Mouse (Mus musculus) cortical plate, adult 2 months (tissue): ENCODE measurements around the gene Myf5.

Experiments
- CTCF ChIP-seq: fragments of 200-500 bp; IDR thresholded peaks from 2 replicates; pipeline ENCODE4 v1.5.1; 2011; ENCODE audit warnings: mild to moderate bottlenecking, control low read depth, low read length; ENCODE audit not compliant: insufficient read depth; ENCODE audit errors: extremely low read depth
- POLR2A ChIP-seq: fragments of 200-500 bp; IDR thresholded peaks from 2 replicates; pipeline ENCODE4 v1.6.1; 2011; ENCODE audit warnings: mild to moderate bottlenecking, low read length, control low read depth; ENCODE audit not compliant: insufficient read depth; ENCODE audit errors: extremely low read depth

DNA sequence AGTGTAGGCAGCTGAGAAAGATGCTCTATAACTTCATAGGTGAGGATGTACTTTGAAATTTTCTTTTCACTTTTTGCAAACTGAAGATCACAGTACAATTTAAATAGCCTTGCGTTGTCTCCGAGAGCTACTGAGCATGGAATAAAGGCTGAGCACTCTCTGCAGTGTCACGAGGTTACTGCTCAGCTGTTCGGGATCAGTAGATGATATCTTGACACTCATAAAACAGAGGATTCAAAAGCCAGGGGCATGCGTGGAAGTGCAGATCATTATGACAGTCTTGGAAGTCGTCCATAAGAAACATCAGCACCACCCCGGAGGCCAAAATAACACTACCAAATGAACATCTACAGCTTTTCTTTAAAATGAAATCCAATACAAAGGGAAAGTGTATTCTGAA lies 30.7 kb upstream of the Myf5 start:
- TF ChIP-seq CTCF (no peak), POLR2A (no peak)
